Mouse (Mus musculus) cerebellum, adult 2 months (tissue): ENCODE measurements around the gene Rundc1.

Experiments
- CTCF ChIP-seq: fragments of 200-500 bp; IDR thresholded peaks from 2 replicates; pipeline ENCODE4 v1.5.1; 2011; ENCODE audit warnings: low read depth, mild to moderate bottlenecking, control low read depth, low read length, moderate library complexity, borderline replicate concordance; ENCODE audit not compliant: insufficient read depth
- POLR2A ChIP-seq: fragments of 200-500 bp; IDR thresholded peaks from 2 replicates; pipeline ENCODE4 v1.6.1; 2011; ENCODE audit warnings: low read length, control low read depth, borderline replicate concordance; ENCODE audit not compliant: insufficient read depth

DNA sequence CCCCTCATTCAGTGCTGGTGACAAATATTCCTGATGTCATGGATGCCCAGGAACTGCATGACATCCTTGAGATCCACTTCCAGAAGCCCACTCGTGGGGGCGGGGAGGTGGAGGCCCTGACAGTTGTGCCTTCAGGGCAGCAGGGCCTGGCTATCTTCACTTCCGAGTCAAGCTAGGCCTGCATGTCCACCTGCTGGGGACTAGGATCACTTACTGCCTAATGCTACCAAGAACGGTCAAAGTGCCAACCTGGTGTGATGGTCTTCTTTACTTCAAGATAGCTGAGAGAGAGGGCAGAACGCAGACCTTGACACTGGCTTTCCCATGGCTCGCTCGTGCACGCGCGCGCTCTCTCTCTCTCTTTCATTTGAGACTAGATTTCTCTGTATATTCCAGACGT is 33.3 kb downstream of the Rundc1 start:
- TF ChIP-seq CTCF: no peak
- no peak for TF ChIP-seq POLR2A
